Mouse (Mus musculus) heart, postnatal 14 days (tissue): ENCODE measurements around the gene Htra1. TPM values are rescaled to one million over a fixed set of nuclear protein-coding genes. Genes with fewer than 3 reads are reported as not detected.
A peak's percentile ranks its signal among the peaks of the same experiment; 100 is the strongest.

Experiments
- DNase-seq, 2 experiments: peaks; one replicate each; pipeline ENCODE4 v3.0.0; 2021 to 2022
- intact Hi-C: fragments of 180-260 bp; cut with DNase I; formaldehyde crosslinking; loops from one replicate; pipeline ENCODE4 v1.15.1; 2025
- long read RNA-seq, 2 experiments: library from polyadenylated mRNA; stranded (forward); transcript quantifications; one replicate each; pipeline ENCODE4 v2.0.0; 2021
- total RNA-seq, 2 experiments: library from RNA; stranded (reverse); gene quantifications; 2 replicates each; pipeline ENCODE4 v1.2.3; 2021

Htra1 gene
- total RNA-seq, result 100 to 1,000 TPM; 151 to 162 TPM
- long read RNA-seq, experiment 1, transcript Htra1-201 (9 exons, 2,041 nt), result major isoform, 493 of 515 reads
- long read RNA-seq, experiment 1, partial matches to known transcripts, result 4 of 515 reads
- long read RNA-seq, experiment 1, other reads (novel, unspliced or antisense), result 18 of 515 reads
- long read RNA-seq, experiment 2, transcript Htra1-201 (9 exons, 2,041 nt), result major isoform, 526 of 548 reads
- long read RNA-seq, experiment 2, partial matches to known transcripts, result 10 of 548 reads
- long read RNA-seq, experiment 2, other reads (novel, unspliced or antisense), result 11 of 548 reads

DNA sequence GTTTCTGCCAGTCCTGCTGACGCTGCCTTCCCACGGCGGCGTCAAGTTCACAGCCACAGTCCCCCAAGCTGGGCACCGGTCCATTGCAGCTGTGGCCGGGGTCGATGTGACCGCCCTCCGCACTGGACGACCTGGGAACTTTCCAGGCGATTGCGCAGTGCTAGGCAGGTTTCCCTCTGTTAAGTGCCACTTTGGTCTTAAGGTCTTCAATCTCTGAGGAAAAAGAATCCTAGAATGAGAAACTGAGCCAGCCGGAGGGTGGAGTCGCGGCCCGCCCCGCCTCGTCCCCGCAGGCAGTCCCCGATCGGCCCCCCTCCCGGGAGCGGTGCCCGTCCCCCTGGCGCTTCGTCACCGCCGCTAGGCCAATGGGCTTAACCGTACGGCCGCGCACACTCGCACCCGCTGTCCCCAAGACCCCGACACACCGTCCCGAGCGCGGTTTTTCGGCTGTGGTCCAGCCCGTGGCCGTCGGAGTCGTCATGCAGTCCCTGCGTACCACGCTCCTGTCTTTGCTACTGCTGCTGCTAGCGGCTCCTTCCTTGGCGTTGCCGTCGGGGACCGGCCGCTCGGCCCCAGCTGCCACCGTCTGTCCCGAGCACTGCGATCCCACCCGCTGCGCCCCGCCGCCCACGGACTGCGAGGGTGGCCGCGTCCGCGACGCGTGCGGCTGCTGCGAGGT is at the start of gene Htra1:
TSS of gene Htra1 (plus strand) at position 319 of the 679 bp plus-strand sequence.
- intact Hi-C loops, result loop anchor here (2.0 kb wide), 1 partner anchor 29 kb away; no protein-coding TSS in a partner anchor
- peak; percentile 89 to 92 for DNase-seq

DNA sequence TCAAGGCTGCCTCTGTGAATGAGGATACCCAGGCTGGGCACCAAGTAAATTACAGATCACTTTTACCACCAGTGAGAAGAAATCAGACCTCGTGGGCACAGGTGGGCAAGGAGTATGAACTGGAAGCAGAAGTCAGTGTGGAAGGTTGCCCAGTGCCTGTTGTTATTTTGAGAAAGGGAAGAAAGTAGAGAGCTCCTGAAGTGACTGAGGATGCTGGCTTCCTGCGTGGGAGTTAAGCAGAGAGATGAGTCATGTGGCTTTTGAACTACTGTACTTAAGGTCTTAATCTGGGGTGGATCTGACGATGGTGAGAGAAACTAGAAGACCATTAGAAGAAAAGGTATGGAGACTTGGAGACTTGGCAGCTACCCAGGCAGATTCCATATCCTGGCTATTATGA is 49.7 kb upstream of the Htra1 start:
- no peak for DNase-seq
- intact Hi-C loops, result no loop called here

DNA sequence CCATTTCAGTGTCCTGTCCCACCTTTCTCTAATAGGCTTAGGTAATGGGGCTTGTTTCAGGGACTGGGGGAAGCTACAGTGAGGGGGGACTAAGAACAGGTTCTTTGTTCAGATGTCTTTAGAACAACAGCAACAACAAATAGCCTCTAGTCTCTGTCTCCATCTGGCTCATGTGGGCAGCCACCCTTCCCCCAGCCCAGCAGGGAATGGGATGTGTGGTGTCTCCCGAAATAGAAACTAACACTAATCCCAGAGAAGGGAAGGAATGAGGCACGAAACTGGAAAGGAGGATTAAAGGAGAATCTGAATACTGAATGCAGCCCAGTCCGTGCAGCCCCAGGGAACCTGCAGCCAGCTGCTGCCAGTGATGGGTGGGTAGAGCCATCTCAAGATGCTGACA is 48.0 kb upstream of the Htra1 start:
- intact Hi-C loops, result no loop called here
- DNase-seq, result peak in 1 of 2 experiments; percentile 23

DNA sequence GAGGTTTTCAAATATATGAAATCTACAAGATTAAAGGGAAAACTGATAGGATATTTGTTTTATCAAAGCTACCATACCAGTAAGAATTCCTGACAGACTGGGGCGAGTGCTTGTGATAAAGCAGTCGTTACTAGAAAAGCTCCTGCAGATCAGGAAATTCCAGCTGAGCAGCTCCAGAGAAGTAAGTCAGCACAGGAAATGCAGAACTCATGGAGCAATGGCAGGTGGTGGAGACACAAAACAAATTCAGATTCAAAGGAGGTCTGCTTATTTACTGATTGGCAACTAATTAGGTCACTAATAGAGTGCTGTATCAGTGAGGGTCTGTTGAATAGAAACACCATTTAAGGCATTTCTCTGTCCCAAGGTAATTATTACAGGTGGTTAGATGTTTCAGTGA is 45.0 kb upstream of the Htra1 start:
- DNase-seq, result no peak
- intact Hi-C loops, result no loop called here

DNA sequence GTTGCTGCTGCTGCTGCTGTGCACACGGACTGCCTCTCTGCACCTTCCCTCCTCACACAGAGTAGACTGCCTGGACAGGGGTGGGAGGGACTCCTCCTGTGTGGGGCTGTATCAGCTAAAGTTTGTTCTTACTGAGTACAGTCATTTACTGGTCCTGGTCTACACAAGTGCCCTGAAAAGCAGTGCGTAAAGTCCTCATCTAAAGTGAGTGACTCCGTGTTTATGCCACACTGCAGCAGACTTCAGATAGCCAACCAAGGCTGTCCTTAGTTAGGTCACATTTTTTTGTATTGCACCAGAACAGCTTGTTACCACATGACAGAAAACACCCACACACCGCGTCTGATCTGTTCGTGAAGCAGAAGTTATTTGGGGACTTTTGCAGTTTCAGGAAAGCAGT is 42.9 kb upstream of the Htra1 start:
- peak; percentile 24 to 26 for DNase-seq
- intact Hi-C loops, result no loop called here

DNA sequence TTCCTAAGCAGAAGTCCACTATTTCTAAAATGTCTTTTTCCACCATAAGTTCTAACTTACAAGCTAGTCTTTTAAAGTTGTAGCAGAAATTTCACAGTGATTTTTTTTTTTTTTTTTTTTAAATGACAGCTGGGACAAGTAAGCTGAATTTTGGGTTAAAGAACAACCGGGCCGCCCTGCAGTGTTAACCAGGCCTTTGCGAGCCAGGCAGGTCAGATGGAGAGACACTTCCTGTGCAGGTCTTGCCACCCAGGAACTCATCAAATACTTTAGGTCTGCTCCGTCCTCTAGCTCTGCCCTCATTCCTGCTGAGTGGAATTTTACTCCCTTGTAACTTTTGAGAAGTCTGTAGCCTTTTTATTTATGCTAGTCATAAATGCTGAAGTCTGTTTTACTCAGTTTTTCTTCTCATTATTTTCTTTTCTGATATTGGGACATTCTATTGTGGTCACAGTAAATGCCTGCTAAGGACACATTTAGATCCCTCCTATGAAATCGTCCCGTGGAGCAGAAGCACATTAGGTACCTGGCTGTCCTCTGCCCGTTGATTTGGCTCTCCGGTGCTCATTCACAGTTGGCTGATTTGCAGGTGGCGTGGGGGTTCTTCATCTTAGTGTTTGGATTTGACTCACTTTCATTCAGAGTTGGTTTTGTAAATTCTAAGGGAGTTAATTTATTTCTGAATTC is 40.8 kb upstream of the Htra1 start:
- intact Hi-C loops, result no loop called here

DNA sequence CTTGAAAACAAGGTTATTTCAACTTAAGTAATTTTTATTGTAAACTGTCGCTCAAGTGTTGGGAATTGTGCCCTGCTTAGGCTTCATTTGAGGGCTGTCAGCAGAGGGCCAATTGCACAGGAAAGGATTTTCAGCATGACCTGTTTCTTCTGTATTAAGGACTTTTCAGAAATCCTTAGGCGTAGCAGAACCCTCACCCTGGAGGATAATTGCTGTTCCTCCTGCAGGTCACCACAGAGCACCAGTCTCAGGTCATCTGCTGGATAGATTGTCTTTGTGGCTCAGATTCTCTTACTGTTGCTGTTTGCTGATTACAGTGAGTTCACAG is 40.3 kb upstream of the Htra1 start:
- no peak for DNase-seq
- intact Hi-C loops, result no loop called here

More for the DNA sequence above, 40.8 kb upstream of the Htra1 start:
- DNase-seq, result no peak

DNA sequence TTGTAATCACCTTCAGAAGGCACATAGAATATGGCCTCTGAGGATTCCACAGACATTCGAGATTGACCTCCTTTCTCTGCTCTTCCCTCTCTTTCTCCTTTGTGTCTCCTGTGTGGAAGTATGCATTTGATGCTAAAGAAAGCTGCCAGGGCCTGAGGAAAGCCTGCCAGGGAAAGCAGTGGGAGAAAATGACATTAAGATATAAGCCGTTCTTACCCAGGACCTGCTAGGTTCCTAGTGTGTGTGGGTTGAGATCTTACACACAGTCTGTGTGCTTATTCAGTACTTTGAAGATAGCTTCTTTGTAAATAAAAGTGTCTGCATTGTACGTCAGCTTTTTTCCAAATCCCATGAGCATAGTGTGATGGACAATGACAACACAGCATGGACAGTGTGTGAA is 39.8 kb upstream of the Htra1 start:
- intact Hi-C loops, result no loop called here
- no peak for DNase-seq

DNA sequence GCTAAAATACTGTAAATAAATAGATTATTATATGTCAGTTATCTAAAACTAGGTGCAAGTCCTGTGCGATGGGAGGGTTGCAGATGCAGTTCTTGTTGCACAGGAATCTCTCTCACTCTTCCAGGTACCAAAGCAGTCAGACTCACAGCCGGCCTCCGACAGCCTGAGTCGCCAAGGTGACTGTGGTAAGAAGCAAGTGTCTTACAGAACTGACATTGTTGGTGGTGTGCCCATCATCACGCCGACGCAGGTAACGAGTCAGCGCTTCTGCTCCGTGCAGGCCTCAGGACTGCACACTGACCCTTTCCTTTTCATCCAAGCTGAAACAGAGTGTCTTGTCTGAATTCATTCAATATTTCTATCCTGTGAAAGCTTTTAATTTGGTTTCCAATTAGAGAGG is 38.7 kb upstream of the Htra1 start:
- intact Hi-C loops, result no loop called here
- no peak for DNase-seq

DNA sequence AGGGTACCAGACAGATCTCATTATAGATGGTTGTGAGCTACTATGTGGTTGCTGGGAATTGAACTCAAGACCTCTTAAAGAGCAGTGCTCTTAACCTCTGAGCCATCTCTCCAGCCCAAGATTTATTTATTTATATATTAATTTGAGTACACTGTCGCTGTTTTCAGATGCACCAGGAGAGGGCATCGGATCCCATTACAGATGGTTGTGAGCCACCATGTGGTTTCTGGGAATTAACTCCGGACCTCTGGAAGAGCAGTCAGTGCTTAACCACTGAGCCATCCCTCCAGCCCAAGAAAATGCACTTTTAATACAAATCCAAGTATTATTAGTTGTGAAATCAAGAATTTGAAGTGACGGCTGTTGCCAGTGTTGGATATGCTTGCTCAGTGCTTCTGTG is 37.5 kb upstream of the Htra1 start:
- intact Hi-C loops, result no loop called here
- DNase-seq, result peak in 1 of 2 experiments; percentile 19

DNA sequence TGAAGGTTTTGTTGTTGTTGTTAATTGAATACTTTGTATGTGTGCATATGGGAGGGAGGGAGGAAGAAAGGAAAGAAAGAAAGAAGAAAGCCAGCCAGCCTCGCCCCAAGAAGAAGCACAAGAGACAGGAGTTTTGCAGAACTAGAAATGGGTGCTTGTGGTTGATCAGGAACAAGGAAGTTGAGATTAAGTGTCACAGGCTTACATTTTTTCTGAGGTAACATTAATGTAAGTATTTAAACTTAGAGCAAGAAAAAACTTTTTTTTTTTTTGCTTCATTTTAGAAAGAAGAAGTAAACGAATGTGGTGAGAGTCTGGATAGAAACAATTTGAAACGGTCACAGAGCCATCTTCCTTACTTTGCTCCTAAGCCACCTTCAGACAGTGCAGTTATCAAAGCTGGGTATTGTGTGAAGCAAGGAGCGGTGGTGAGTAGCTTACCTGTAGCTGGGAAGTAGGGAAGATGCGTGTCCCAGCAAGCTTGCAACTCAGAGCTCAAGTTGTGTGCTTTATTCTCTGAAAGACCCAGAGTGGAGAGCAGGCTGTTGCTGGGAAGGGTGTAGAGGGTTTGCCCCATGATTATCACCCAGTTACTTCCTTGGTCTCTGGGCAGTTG is 35.6 kb upstream of the Htra1 start:
- no peak for DNase-seq
- intact Hi-C loops, result loop anchor here (5.0 kb wide), 1 partner anchor 33 kb away; the partner anchor contains the start of gene Plekha1

DNA sequence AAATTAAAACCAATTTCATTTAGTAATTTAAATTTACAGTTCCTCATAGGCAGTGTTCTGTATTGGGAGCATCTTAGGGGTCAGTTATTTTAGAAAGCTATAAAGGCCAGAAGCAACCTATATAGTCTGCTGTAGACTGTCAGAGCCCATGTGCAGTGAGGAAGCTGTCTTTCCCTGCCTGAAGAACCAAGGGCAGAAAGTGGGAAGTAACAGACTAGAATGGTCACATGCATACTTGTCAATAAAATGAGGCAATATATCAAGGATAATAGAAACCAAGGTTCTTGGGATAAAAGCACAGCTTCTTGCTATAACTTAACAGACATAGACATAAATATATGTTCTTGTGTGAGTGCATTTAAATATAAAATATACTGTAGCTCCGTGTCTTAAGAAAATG is 33.0 kb upstream of the Htra1 start:
- intact Hi-C loops, result loop anchor here (5.0 kb wide), 1 partner anchor 36 kb away; the partner anchor contains the start of gene Plekha1
- no peak for DNase-seq

DNA sequence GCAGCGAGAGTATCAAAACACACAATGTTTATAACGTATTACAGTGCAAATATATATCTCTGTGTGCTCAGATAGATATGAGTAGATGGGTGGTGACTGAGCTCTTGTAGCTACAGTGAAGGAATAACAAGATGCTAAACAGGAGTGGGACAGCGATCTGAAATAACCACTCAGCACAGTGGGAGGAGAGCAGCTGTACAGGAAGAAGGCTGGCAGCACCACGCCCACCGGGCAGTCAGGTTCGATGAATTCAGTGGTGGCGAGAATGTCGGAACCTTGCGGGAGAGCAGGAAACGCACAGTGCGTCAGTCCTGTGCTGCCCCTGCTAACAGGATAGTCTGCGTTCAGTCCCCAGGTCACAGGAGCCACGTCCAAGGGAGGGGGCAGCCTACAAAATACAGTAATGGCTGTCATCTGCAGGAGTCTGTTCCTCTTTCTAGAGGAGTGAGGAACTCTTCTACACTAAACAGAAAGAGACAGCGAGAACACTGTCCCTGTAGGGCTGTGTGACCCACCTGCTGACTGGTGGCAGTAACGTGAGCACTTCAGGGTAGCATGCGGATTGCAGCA is 32.3 kb upstream of the Htra1 start:
- no peak for DNase-seq
- intact Hi-C loops, result loop anchor here (5.0 kb wide), 1 partner anchor 36 kb away; the partner anchor contains the start of gene Plekha1

DNA sequence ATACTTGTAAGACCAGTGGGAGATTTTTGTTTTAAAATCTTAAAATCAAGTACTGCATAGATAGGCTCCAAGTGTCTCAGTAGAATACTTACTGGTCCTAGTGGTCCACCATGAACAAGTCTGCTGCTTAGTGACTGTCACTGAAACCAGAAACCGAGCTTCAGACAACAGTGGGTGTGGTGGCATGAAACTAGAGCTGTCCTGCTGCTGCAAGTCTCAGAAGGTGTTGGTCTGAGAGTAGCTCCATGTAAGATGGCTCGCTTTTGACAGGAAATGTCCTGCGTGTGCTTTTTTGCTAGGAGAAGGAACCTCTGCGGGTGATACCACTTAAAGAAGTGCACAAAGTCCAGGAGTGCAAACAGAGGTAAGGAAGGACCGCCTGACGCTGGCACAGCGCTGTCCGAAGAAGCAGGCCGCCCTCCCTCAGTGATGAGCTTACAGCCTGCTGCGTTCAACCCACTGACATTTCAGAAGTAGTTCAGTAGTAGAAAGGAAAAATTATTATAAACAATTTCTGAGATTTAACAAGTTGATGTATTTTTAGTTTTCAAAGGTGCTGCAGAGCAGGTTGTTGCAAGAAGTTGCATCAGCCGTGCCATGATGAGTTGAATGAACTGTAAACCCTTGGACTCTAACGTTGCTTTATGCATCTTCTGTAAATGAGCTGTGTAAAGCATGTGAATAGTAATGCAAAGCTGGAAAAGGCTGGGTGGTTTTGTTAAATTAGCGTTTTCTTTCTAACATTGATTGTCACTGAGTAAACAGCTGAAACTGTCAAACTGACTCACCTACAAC is 31.1 kb upstream of the Htra1 start:
- intact Hi-C loops, result loop anchor here (5.0 kb wide), 1 partner anchor 37 kb away; the partner anchor contains the start of gene Plekha1

DNA sequence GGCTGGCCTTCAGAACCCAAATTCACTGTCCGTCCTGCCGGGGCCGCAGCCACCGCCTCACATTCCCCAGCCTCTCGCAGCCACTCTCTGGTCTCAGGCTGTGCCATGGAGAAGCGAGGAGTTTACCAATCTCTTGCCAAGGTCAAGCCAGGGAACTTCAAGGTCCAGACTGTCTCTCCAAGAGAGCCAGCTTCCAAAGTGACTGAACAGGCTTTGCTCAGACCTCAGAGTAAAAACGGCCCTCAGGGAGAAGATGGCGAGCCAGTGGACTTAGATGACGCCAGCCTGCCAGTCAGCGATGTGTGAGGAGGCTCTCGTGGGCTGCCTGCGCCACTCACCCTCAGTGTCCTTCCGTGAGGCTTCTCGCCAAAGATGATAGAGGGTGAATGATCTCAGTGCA is 25.1 kb upstream of the Htra1 start:
- no peak for DNase-seq
- intact Hi-C loops, result no loop called here

More for the DNA sequence above, 31.1 kb upstream of the Htra1 start:
- DNase-seq, result no peak

DNA sequence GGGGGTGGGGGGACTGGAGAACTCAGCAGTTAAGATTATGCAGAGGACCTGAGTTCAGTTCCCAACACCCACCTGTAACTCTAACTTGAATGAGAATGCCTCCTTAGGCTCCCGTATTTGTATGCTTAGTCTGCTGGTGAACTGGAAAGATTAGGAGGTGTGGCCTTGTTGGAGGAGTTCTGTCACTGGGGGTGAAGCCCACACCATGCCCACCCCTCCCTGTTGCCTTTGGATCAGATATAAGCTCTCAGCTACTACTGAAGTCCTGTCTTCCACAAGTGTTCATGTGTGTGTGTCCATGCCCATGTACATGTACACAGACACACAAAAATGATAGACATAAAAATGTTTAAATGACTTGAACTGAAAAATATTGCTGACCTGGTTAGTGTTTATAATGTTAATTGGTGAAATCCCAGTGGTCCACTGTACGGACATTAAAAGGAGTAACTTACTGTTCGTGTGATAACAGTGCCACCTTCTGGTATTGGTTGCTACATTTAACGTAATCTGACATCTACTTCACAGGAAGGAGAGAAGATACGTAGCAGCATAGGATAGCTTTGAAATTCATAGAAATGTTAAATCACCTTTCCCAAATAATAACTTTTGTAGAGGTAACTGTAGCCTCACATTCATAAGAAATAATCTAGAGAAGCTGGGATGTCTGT is 21.1 kb upstream of the Htra1 start:
- intact Hi-C loops, result loop anchor here (1.0 to 5.0 kb wide), 4 partner anchors 88 to 145 kb away; no protein-coding TSS in a partner anchor
- DNase-seq, result peak in 1 of 2 experiments; percentile 49

DNA sequence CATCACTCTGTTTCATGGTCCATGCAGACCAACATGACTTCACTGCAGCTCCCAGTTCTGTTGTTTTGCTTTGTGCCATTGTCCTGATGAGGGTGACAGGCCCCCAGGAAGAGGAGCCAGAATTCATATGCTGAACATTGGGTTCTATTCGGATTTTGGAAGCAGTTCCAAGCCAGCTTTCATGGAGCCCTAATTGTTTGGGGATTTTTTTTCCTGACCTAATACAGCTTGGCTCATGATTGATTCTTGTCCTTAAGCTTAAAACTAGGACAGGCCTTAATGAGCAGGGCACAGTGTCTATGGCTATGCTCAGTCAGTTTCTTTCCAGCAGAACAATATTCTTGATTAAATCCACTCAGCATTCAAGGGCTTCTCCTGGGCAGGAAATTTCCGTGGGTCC is 17.7 kb upstream of the Htra1 start:
- intact Hi-C loops, result loop anchor here (5.0 kb wide), 1 partner anchor 124 kb away; no protein-coding TSS in a partner anchor
- DNase-seq, result no peak

DNA sequence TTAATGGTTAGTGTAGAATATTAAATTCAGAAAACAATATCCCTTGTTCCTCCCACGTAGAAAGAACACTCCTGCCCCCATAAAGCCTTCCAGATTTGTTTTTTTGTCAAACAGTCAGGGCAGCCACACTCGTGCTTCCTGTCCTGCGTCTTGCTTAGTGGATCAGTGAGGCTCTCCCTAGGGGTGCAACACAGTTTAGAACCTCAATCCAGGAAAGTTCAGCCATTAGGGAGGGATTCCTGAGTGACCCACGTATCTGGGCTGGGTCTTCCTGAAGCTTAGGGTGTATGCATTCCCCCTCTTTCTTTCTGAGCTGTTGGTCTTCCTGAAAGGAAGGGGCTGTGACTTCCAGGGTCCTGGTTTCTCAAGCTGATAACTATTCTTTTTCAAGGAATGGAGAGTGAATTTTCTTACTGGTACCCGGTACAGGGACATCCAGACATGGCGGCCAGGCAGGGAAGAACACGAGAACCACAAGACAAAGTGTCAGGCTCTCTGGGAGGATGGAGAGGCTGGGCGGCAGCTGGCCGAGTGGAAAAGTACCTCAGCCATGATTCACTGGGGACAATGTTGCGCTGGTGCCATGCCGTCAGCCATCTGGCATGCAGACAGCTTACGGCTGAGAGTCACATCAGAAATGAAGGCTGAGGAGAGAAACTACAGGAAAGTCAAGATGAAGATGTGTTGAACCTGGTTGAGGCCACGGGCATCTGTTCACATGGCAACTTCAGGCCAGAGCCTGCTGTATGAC is 12.8 kb upstream of the Htra1 start:
- DNase-seq, result peak; percentile 29 to 56
- intact Hi-C loops, result no loop called here
